Mouse (Mus musculus) ovary, postnatal 14 days (tissue): ENCODE results near the gene Akap8.

Experiments used
- DNase-seq: peaks from one replicate; pipeline ENCODE4 v3.0.0; 2022; ENCODE audit warnings: low spot score

The Akap8 gene

GRCm38 (mm10) chr17:32349037-32349732, 28.1 kb upstream of the Akap8 start:
- DNase-seq: no peak

- no peak for DNase-seq
These were observed 27.4 kb upstream of the Akap8 start for GRCm38 (mm10) chr17:32348406-32348805.

- DNase-seq: no peak
These were observed 20.1 kb upstream of the Akap8 start for GRCm38 (mm10) chr17:32341102-32341501.

GRCm38 (mm10) chr17:32340110-32340509, 19.1 kb upstream of the Akap8 start:
- no peak for DNase-seq

GRCm38 (mm10) chr17:32335869-32336268, 14.8 kb upstream of the Akap8 start:
- no peak for DNase-seq

- DNase-seq: no peak
These were observed 13.9 kb upstream of the Akap8 start for GRCm38 (mm10) chr17:32334921-32335320.

- DNase-seq: no peak
These were observed 12.8 kb upstream of the Akap8 start for GRCm38 (mm10) chr17:32333675-32334303.

- no peak for DNase-seq
These were observed 6.5 kb upstream of the Akap8 start for GRCm38 (mm10) chr17:32327501-32327900.

- DNase-seq: no peak
These were observed 1.8 kb upstream of the Akap8 start for GRCm38 (mm10) chr17:32322809-32323208.

- no peak for DNase-seq
These were observed 798 bp upstream of the Akap8 start for GRCm38 (mm10) chr17:32321836-32322235.

GRCm38 (mm10) chr17:32321390-32321734, 324 bp upstream of the Akap8 start:
- DNase-seq: no peak

GRCm38 (mm10) chr17:32319950-32320349, 1.1 kb downstream of the Akap8 start:
- peak; percentile 11 for DNase-seq

GRCm38 (mm10) chr17:32317708-32318107, 3.3 kb downstream of the Akap8 start:
- no peak for DNase-seq

GRCm38 (mm10) chr17:32317032-32317431, 4.0 kb downstream of the Akap8 start:
- no peak for DNase-seq

GRCm38 (mm10) chr17:32315560-32315959, 5.5 kb downstream of the Akap8 start:
- no peak for DNase-seq

GRCm38 (mm10) chr17:32313892-32314291, 7.1 kb downstream of the Akap8 start:
- no peak for DNase-seq

GRCm38 (mm10) chr17:32312801-32313200, 8.2 kb downstream of the Akap8 start:
- no peak for DNase-seq

GRCm38 (mm10) chr17:32307963-32308362, 13.1 kb downstream of the Akap8 start:
- no peak for DNase-seq

GRCm38 (mm10) chr17:32298125-32298524, 22.9 kb downstream of the Akap8 start:
- no peak for DNase-seq

GRCm38 (mm10) chr17:32295901-32296300, 25.1 kb downstream of the Akap8 start:
- no peak for DNase-seq

- no peak for DNase-seq
These were observed 25.9 kb downstream of the Akap8 start for GRCm38 (mm10) chr17:32295160-32295559.

- DNase-seq: no peak
These were observed 35.8 kb downstream of the Akap8 start for GRCm38 (mm10) chr17:32285138-32285670.

- peak; percentile 91 for DNase-seq
These were observed 36.5 kb downstream of the Akap8 start, which contains the start of gene Brd4 for GRCm38 (mm10) chr17:32284262-32285137. Gene Brd4 (minus strand): TSS chr17:32284722.
